Mouse (Mus musculus) heart, postnatal 0 days (tissue): Measurements from ENCODE around the gene AI854703.

Source experiments
- CTCF ChIP-seq: IDR thresholded peaks from 2 replicates; pipeline ENCODE4 v1.5.1; 2016; ENCODE audit warnings: antibody characterized with exemption, control low read depth, low read depth
- EP300 ChIP-seq: IDR thresholded peaks from 2 replicates; pipeline ENCODE4 v1.6.1; 2016; ENCODE audit warnings: antibody characterized with exemption, low read depth

GRCm38 (mm10) chr6:48668022-48668421 lies 41.5 kb downstream of the AI854703 start:
- no peak for TF ChIP-seq CTCF
- TF ChIP-seq EP300: no peak
